Mouse (Mus musculus): ENCODE data around the gene Lmntd1.

Gene Lmntd1

GRCm38 (mm10) chr6:145433897-145434296 lies 180.2 kb downstream of the Lmntd1 start:
- 80% methylated on average over 8 of the region's 8 CpGs for WGBS

- 76% methylated on average over 11 of the region's 11 CpGs for WGBS
These were observed 181.1 kb downstream of the Lmntd1 start for GRCm38 (mm10) chr6:145432711-145433708.

- WGBS, result 43% methylated on average over 14 of the region's 14 CpGs
These were observed 182.4 kb downstream of the Lmntd1 start for GRCm38 (mm10) chr6:145431747-145432146.

- 77% methylated on average over 15 of the region's 15 CpGs for WGBS
These were observed 186.7 kb downstream of the Lmntd1 start for GRCm38 (mm10) chr6:145427411-145427810.

- WGBS, result 86% methylated on average over 10 of the region's 10 CpGs
These were observed 187.6 kb downstream of the Lmntd1 start for GRCm38 (mm10) chr6:145426501-145426900.

- 79% methylated on average over 1 of the region's 1 CpGs for WGBS
These were observed 190.0 kb downstream of the Lmntd1 start for GRCm38 (mm10) chr6:145424156-145424555.

GRCm38 (mm10) chr6:145423484-145423883 lies 190.6 kb downstream of the Lmntd1 start:
- 52% methylated on average over 12 of the region's 12 CpGs for WGBS

GRCm38 (mm10) chr6:145421666-145422065 lies 192.5 kb downstream of the Lmntd1 start:
- 92% methylated on average over 9 of the region's 9 CpGs for WGBS

GRCm38 (mm10) chr6:145420407-145420806 lies 193.7 kb downstream of the Lmntd1 start:
- 74% methylated on average over 4 of the region's 4 CpGs for WGBS

- WGBS, result 97% methylated on average over 5 of the region's 5 CpGs
These were observed 195.3 kb downstream of the Lmntd1 start for GRCm38 (mm10) chr6:145418856-145419255.

- WGBS, result 83% methylated on average over 8 of the region's 8 CpGs
These were observed 196.2 kb downstream of the Lmntd1 start for GRCm38 (mm10) chr6:145417720-145418440.

GRCm38 (mm10) chr6:145417014-145417719 lies 197.0 kb downstream of the Lmntd1 start:
- whole genome bisulfite sequencing, result 70% methylated on average over 16 of the region's 16 CpGs

GRCm38 (mm10) chr6:145404369-145405051 lies 209.6 kb downstream of the Lmntd1 start:
- 85% methylated on average over 10 of the region's 10 CpGs for WGBS

- WGBS, result 52% methylated on average over 4 of the region's 4 CpGs
These were observed 213.0 kb downstream of the Lmntd1 start for GRCm38 (mm10) chr6:145401140-145401539.

GRCm38 (mm10) chr6:145397881-145398280 lies 216.2 kb downstream of the Lmntd1 start:
- WGBS, result 89% methylated on average over 4 of the region's 4 CpGs

- 77% methylated on average over 2 of the region's 2 CpGs for WGBS
These were observed 217.6 kb downstream of the Lmntd1 start for GRCm38 (mm10) chr6:145396534-145396933.

GRCm38 (mm10) chr6:145390421-145390820 lies 223.7 kb downstream of the Lmntd1 start:
- WGBS, result 72% methylated on average over 2 of the region's 2 CpGs

- 59% methylated on average over 7 of the region's 7 CpGs for WGBS
These were observed 224.2 kb downstream of the Lmntd1 start for GRCm38 (mm10) chr6:145389904-145390303.

- 39% methylated on average over 6 of the region's 6 CpGs for WGBS
These were observed 226.7 kb downstream of the Lmntd1 start for GRCm38 (mm10) chr6:145387378-145387777.

- 70% methylated on average over 12 of the region's 12 CpGs for WGBS
These were observed 231.3 kb downstream of the Lmntd1 start for GRCm38 (mm10) chr6:145382586-145383380.
